Mouse (Mus musculus) embryonic facial prominence, embryonic 14.5 days (tissue): ENCODE results near the gene Rgcc. TPM values are rescaled to one million over a fixed set of nuclear protein-coding genes. Genes with fewer than 3 reads are reported as not detected.

Source experiments
- ATAC-seq: fragments of 200-750 bp; cut with Nextera tagmentation; 2 replicates; pipeline ENCODE4 v1.8.0; 2017; ENCODE audit warnings: low read depth, moderate number of reproducible peaks, moderate TSS enrichment
- DNase-seq: peaks from one replicate; pipeline ENCODE4 v3.0.0-alpha.2; 2015; ENCODE audit warnings: low spot score
- H3K27ac ChIP-seq: fragments of 300-500 bp; sonication (generic); replicated peaks from 2 replicates; pipeline ENCODE4 v1.5.1; 2014; ENCODE audit warnings: low read depth, mild to moderate bottlenecking, low read length, moderate library complexity
- H3K27me3 ChIP-seq: fragments of 300-500 bp; sonication (generic); replicated peaks from 2 replicates; pipeline ENCODE4 v1.6.1; 2014; ENCODE audit warnings: low read length; ENCODE audit not compliant: control insufficient read depth, insufficient read depth
- H3K36me3 ChIP-seq: fragments of 300-500 bp; sonication (generic); 2 replicates; pipeline ENCODE4 v1.6.1; 2014; ENCODE audit warnings: low read length, mixed read lengths; ENCODE audit not compliant: control insufficient read depth, insufficient read depth
- H3K4me1 ChIP-seq: fragments of 300-500 bp; sonication (generic); 2 replicates; pipeline ENCODE4 v1.6.1; 2014; ENCODE audit warnings: antibody characterized with exemption, low read length; ENCODE audit not compliant: control insufficient read depth, insufficient read depth
- H3K4me2 ChIP-seq: fragments of 300-500 bp; sonication (generic); 2 replicates; pipeline ENCODE4 v1.6.1; 2014; ENCODE audit warnings: low read depth, mild to moderate bottlenecking, low read length, moderate library complexity, mixed read lengths
- H3K4me3 ChIP-seq: fragments of 300-500 bp; sonication (generic); 2 replicates; pipeline ENCODE4 v1.5.1; 2014; ENCODE audit warnings: low read depth, mild to moderate bottlenecking, low read length
- H3K9ac ChIP-seq: fragments of 300-500 bp; sonication (generic); 2 replicates; pipeline ENCODE4 v1.6.1; 2014; ENCODE audit warnings: low read depth, mild to moderate bottlenecking, low read length, moderate library complexity, mixed read lengths
- H3K9me3 ChIP-seq: fragments of 300-500 bp; sonication (generic); 2 replicates; pipeline ENCODE4 v1.6.1; 2016; ENCODE audit warnings: low read length; ENCODE audit not compliant: control insufficient read depth
- WGBS: fragments of 180-500 bp; shearing (Covaris S2); extraction: QIAGEN DNeasy Blood & Tissue Kit; methylation state at CpG from one replicate; pipeline ENCODE4 v1.1.7; 2014; 5-methylcytosine and 5-hydroxymethylcytosine counted together
- polyA plus RNA-seq: library from polyadenylated mRNA; unstranded; fragments of >200 nt; fragmentation: Nextera tagmentation; extraction: Ambion mirVana; gene quantifications from 2 replicates; pipeline ENCODE4 v1.2.1, GENCODE M21; 2014

Gene Rgcc
- polyA plus RNA-seq: 74.8 and 89.5 TPM in 2 replicates

GRCm38 (mm10) chr14:79301466-79301875 is at the start of gene Rgcc:
Rgcc (minus strand) TSS chr14:79301645.
- peak; percentile 96 for DNase-seq
- peak within 1 kb of the TSS; percentile 61 for H3K4me3 ChIP-seq
- peak within 1 kb of the TSS; percentile 97 for H3K4me2 ChIP-seq
- whole genome bisulfite sequencing: 0% methylated on average over 14 of the region's 34 CpGs
- peak within 1 kb of the TSS; percentile 2; the same call in 1 of the 2 replicates for H3K27ac ChIP-seq
- H3K27me3 ChIP-seq: peaks cover 5% of the 10 kb centered on the region; the same call in 1 of the 2 replicates
- no peaks in the 10 kb centered on the region for H3K9me3 ChIP-seq
- peak within 1 kb of the TSS; percentile 72 for H3K9ac ChIP-seq
- peaks cover 33% of the 10 kb centered on the region for H3K4me1 ChIP-seq
- H3K36me3 ChIP-seq: no peaks in the 10 kb centered on the region
- ATAC-seq: peak; percentile 99

DNA sequence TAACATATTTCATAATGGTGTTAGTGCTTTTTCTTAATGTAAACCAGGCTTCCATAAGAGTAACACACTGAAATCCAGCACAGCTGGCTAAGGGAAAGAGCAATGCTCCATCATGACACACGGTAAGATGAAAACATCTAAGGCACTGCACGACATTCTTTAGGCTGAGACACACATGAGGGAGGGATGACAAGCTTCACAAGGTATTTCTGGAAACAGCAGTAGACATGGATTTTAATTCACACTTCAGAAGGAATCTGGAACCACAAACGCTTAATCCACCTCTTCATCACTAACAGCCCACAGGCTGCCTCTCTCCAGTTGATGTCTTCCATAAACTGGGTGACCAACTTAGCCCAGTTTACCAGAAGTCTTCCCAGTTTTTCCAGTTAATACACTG is 44.9 kb upstream of the Rgcc start:
- Histone ChIP-seq H3K9me3 (no peaks in the 10 kb centered on the region), H3K4me3 (no peak overlapping the region), H3K27ac (no peak overlapping the region), H3K4me2 (no peak overlapping the region), H3K36me3 (peaks cover 74% of the 10 kb centered on the region), H3K27me3 (no peaks in the 10 kb centered on the region), H3K9ac (no peak overlapping the region), H3K4me1 (no peaks in the 10 kb centered on the region)
- no peak for ATAC-seq
- DNase-seq: no peak
- WGBS: 68% methylated on average over 3 of the region's 3 CpGs

DNA sequence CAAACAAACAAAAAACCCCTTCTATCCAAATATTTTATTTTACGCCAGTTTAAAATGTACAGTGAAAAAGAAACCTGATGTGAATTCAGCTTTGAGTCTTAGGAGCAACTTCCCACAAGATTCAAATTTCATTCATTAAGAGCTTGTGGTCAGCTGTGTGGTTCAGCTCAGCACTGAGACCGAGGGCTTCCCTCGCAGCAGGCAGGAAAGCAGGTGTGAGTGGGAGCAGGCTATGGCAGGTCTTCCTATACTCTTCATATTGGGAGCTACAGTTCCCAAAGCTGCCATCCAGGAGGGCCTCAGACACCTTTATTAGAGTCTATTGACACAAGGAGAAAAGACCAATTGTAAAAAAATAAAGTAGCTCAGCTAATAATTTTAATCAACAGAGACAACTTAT is 34.2 kb upstream of the Rgcc start:
- ATAC-seq (no peak), DNase-seq (no peak)
- Histone ChIP-seq H3K36me3 (peaks cover 61% of the 10 kb centered on the region), H3K4me1 (no peaks in the 10 kb centered on the region), H3K4me2 (no peak overlapping the region), H3K4me3 (no peak overlapping the region), H3K27me3 (no peaks in the 10 kb centered on the region), H3K27ac (no peak overlapping the region), H3K9me3 (no peaks in the 10 kb centered on the region), H3K9ac (no peak overlapping the region)
- 76% methylated on average over 3 of the region's 3 CpGs for WGBS

DNA sequence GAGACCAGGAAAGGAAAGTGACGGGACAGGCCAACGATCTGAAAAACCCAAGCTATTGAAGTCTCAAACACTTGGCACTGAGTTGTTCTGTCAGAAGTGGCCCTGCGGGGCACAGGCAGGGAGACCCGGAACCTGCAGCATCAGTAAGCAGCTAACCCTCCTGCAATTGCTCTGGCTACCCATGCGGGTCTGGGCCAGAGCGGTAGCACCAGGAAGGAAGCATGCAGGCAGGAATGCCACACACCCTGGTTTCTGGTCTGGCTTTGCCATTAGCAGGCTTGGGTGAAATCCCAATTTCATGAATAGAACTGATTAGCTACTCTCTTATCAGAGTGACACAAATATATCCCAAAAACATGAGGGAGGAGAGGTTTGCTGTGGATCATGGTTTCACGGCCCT is 30.5 kb upstream of the Rgcc start:
- Histone ChIP-seq H3K4me2 (no peak overlapping the region), H3K9me3 (no peaks in the 10 kb centered on the region), H3K36me3 (peaks cover 29% of the 10 kb centered on the region), H3K4me3 (no peak overlapping the region), H3K4me1 (no peaks in the 10 kb centered on the region), H3K27me3 (no peaks in the 10 kb centered on the region), H3K9ac (no peak overlapping the region), H3K27ac (no peak overlapping the region; the same call in 1 of the 2 replicates)
- no peak for DNase-seq
- 68% methylated on average over 7 of the region's 7 CpGs for WGBS
- no peak for ATAC-seq

- Histone ChIP-seq H3K36me3 (peaks cover 21% of the 10 kb centered on the region), H3K27ac (no peak overlapping the region), H3K4me1 (no peaks in the 10 kb centered on the region), H3K4me2 (peak overlapping the region; percentile 36), H3K27me3 (no peaks in the 10 kb centered on the region), H3K9ac (no peak overlapping the region), H3K4me3 (no peak overlapping the region), H3K9me3 (no peaks in the 10 kb centered on the region)
- DNase-seq: no peak
- 50% methylated on average over 14 of the region's 16 CpGs for WGBS
- ATAC-seq: 0 out of 2 replicates have a peak, but pooled peaks have one; percentile 47
Measured at GRCm38 (mm10) chr14:79330944-79331561, 29.6 kb upstream of the Rgcc start.

GRCm38 (mm10) chr14:79327033-79327432 is 25.6 kb upstream of the Rgcc start:
- Histone ChIP-seq H3K9me3 (no peaks in the 10 kb centered on the region), H3K27ac (no peak overlapping the region), H3K36me3 (no peaks in the 10 kb centered on the region), H3K4me3 (no peak overlapping the region), H3K27me3 (no peaks in the 10 kb centered on the region), H3K4me1 (no peaks in the 10 kb centered on the region), H3K4me2 (no peak overlapping the region), H3K9ac (no peak overlapping the region)
- ATAC-seq: no peak
- WGBS: 29% methylated on average over 5 of the region's 5 CpGs
- no peak for DNase-seq

GRCm38 (mm10) chr14:79324112-79324840 is 22.8 kb upstream of the Rgcc start:
- Histone ChIP-seq H3K27me3 (no peaks in the 10 kb centered on the region), H3K27ac (no peak overlapping the region; the same call in 1 of the 2 replicates), H3K4me1 (no peaks in the 10 kb centered on the region), H3K4me2 (no peak overlapping the region), H3K9ac (no peak overlapping the region), H3K9me3 (no peaks in the 10 kb centered on the region), H3K4me3 (no peak overlapping the region), H3K36me3 (no peaks in the 10 kb centered on the region)
- WGBS: 66% methylated on average over 10 of the region's 10 CpGs
- ATAC-seq (no peak; the same call in 1 of the 2 replicates), DNase-seq (no peak)

- no peak for ATAC-seq
- WGBS: 86% methylated on average over 5 of the region's 5 CpGs
- Histone ChIP-seq H3K36me3 (no peaks in the 10 kb centered on the region), H3K9me3 (no peaks in the 10 kb centered on the region), H3K4me3 (no peak overlapping the region), H3K27ac (no peak overlapping the region), H3K27me3 (no peaks in the 10 kb centered on the region), H3K4me2 (no peak overlapping the region), H3K4me1 (no peaks in the 10 kb centered on the region), H3K9ac (no peak overlapping the region)
- no peak for DNase-seq
Measured at GRCm38 (mm10) chr14:79321881-79322280, 20.4 kb upstream of the Rgcc start.
